Comparison of ENCODE assay signal across 9 mouse cellular contexts in the genomic region with DNA sequence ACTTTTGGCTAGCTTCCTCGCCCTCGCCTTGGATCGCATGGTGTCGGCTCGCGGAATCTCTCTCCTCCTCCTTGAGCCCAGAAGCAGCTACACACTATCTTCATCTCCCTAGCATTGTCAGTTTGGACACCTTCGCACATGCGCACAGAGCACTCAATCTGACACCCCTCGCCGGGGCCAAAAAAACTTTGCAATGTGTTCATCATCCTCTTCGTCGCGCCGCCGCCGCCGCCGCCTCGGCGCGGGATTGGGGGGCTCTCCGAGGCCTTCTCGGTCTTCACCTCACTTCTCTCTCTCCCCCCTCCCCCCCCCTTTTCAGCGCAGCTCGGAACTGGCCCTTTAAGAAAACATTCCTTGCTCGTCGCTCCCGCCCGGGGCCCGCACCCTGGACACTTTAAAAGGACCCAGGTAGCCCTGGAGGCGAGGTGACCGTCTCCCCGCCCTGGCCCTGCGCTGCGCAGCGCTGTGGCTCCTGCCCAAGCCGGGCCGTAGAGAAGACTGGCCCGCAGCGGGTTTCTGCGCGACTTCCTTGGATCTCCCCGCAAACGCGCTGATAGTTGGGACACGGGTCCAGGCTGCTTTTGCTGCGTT. TPM values are rescaled to one million over a fixed set of nuclear protein-coding genes. Genes with fewer than 3 reads are reported as not detected.
DNase-seq lines count a peak whose midpoint lies in the region; ATAC-seq and TF ChIP-seq lines count a peak whose summit lies in the region.
"Had no signal": no experiment of that assay in that cellular context is flagged by ENCODE, and none has a peak within 500 bp of the region (broad histone marks: within the 10 kb centered on the region; RNA-seq: fewer than 3 reads in every experiment).

A gene (minus strand): TSS at position 153 of the 591 bp plus-strand sequence.

- peak within 1 kb of the TSS; percentile 46 for H3K4me3 ChIP-seq in forebrain, postnatal 0 days (ENCODE audit: low read depth, low read length)
- H3K4me3 ChIP-seq in intestine, embryonic 14.5 days (ENCODE audit: low read depth, low read length) = peak within 1 kb of the TSS; percentile 58
- peak within 1 kb of the TSS; percentile 37 to 43 for H3K4me3 ChIP-seq in liver, embryonic 14.5 days (ENCODE audit: insufficient read depth in 1 of 2, low read depth in 2 of 2, low read length in 2 of 2)
- peak within 1 kb of the TSS; percentile 36 for H3K4me3 ChIP-seq in neural tube, embryonic 14.5 days (ENCODE audit: low read depth, low read length)

- intact Hi-C loops in gastrocnemius, postnatal 36 days (cut with DNase I) = loop anchor here (5.0 kb wide), 1 partner anchor 190 kb away; no protein-coding TSS in a partner anchor

- DNase-seq in layer of hippocampus, adult 8-10 months (ENCODE audit: low spot score in 2 of 2) = peak in 1 of 2 experiments; percentile 16
- no peak for DNase-seq in layer of hippocampus, adult 9-11 months
- DNase-seq in adrenal gland, postnatal 14 days = peak; percentile 46
- DNase-seq in forebrain, postnatal 0 days = peak; percentile 74
- DNase-seq in intestine, embryonic 14.5 days (ENCODE audit: low spot score) = peak; percentile 86
- peak in 1 of 3 experiments; percentile 22 for DNase-seq in liver, embryonic 14.5 days (ENCODE audit: low read depth in 3 of 3, low spot score in 3 of 3)
- no peak for DNase-seq in gastrocnemius, postnatal 36 days

- peak within 1 kb of the TSS; percentile 82 for H3K27ac ChIP-seq in forebrain, postnatal 0 days (ENCODE audit: low read depth, low read length)
- peak within 1 kb of the TSS; percentile 73 for H3K27ac ChIP-seq in intestine, embryonic 14.5 days (ENCODE audit: low read depth)
- H3K27ac ChIP-seq in liver, embryonic 14.5 days = no peak within 1 kb of the TSS
- H3K27ac ChIP-seq in neural tube, embryonic 14.5 days (ENCODE audit: low read depth, low read length) = peak within 1 kb of the TSS; percentile 57

- peaks cover 41% of the 10 kb centered on the region for H3K27me3 ChIP-seq in forebrain, postnatal 0 days (ENCODE audit: insufficient read depth, low read length)
- peaks cover 86% of the 10 kb centered on the region for H3K27me3 ChIP-seq in intestine, embryonic 14.5 days (replicated peaks; ENCODE audit: control insufficient read depth, insufficient read depth, low read length)
- peaks cover 96% of the 10 kb centered on the region for H3K27me3 ChIP-seq in liver, embryonic 14.5 days (ENCODE audit: control insufficient read depth, insufficient read depth, low read length)
- peaks cover 38% of the 10 kb centered on the region for H3K27me3 ChIP-seq in neural tube, embryonic 14.5 days (ENCODE audit: control insufficient read depth, insufficient read depth, low read length)

- WGBS in forebrain, postnatal 0 days = under 1% methylated on average over 47 of the region's 47 CpGs
- WGBS in intestine, embryonic 14.5 days = 1% methylated on average over 44 of the region's 47 CpGs
- 1% methylated on average over 47 of the region's 47 CpGs for WGBS in liver, embryonic 14.5 days (ENCODE audit: insufficient replicate concordance)
- WGBS in neural tube, embryonic 14.5 days = under 1% methylated on average over 47 of the region's 47 CpGs

- no peak for TF ChIP-seq CTCF in forebrain, postnatal 0 days (IDR thresholded peaks at IDR 0.05; ENCODE audit: low read depth)
- TF ChIP-seq CTCF in liver, embryonic 14.5 days (IDR thresholded peaks at IDR 0.05; ENCODE audit: low read depth) = no peak

- ATAC-seq in forebrain, postnatal 0 days = peak; percentile 37; the same call in 1 of the 2 replicates
- peak; percentile 72 for ATAC-seq in intestine, embryonic 14.5 days (replicated peaks; ENCODE audit: low FRiP score, low TSS enrichment, low read depth)
- peak; percentile 22; the same call in 1 of the 2 replicates for ATAC-seq in liver, embryonic 14.5 days (ENCODE audit: insufficient read depth)
- peak; percentile 20; the same call in 1 of the 2 replicates for ATAC-seq in neural tube, embryonic 14.5 days (ENCODE audit: low read depth)

- no peak for TF ChIP-seq EP300 in liver, embryonic 14.5 days (IDR thresholded peaks at IDR 0.05; ENCODE audit: low read depth)

- H3K9me3 ChIP-seq in forebrain, postnatal 0 days (ENCODE audit: low read length) = no peaks in the 10 kb centered on the region
- no peaks in the 10 kb centered on the region for H3K9me3 ChIP-seq in intestine, embryonic 14.5 days (ENCODE audit: control insufficient read depth, low read length)
- no peaks in the 10 kb centered on the region for H3K9me3 ChIP-seq in liver, embryonic 14.5 days (ENCODE audit: control insufficient read depth, low read length)
- H3K9me3 ChIP-seq in neural tube, embryonic 14.5 days (ENCODE audit: control insufficient read depth, low read length) = no peaks in the 10 kb centered on the region

- peak within 1 kb of the TSS; percentile 51 for H3K9ac ChIP-seq in forebrain, postnatal 0 days
- peak within 1 kb of the TSS; percentile 60 for H3K9ac ChIP-seq in intestine, embryonic 14.5 days (ENCODE audit: low read length)
- peak within 1 kb of the TSS; percentile 2 for H3K9ac ChIP-seq in liver, embryonic 14.5 days (replicated peaks)
- peak within 1 kb of the TSS; percentile 50 for H3K9ac ChIP-seq in neural tube, embryonic 14.5 days (replicated peaks; ENCODE audit: low read depth, low read length)

- H3K4me2 ChIP-seq in forebrain, postnatal 0 days (ENCODE audit: low read depth) = peak within 1 kb of the TSS; percentile 61
- peak within 1 kb of the TSS; percentile 87 for H3K4me2 ChIP-seq in intestine, embryonic 14.5 days (ENCODE audit: low read length)
- peak within 1 kb of the TSS; percentile 61 for H3K4me2 ChIP-seq in liver, embryonic 14.5 days (ENCODE audit: low read depth)
- peak within 1 kb of the TSS; percentile 50 for H3K4me2 ChIP-seq in neural tube, embryonic 14.5 days (ENCODE audit: low read depth, low read length)

- no peaks in the 10 kb centered on the region; the same call in 1 of the 2 replicates for H3K4me1 ChIP-seq in forebrain, postnatal 0 days (ENCODE audit: insufficient read depth)
- H3K4me1 ChIP-seq in intestine, embryonic 14.5 days (replicated peaks; ENCODE audit: control insufficient read depth, insufficient read depth, low read length) = peaks cover 18% of the 10 kb centered on the region
- H3K4me1 ChIP-seq in liver, embryonic 14.5 days (replicated peaks; ENCODE audit: control insufficient read depth in 2 of 2, insufficient read depth in 2 of 2, low read length in 1 of 2) = no peaks in the 10 kb centered on the region
- peaks cover 10% of the 10 kb centered on the region; the same call in 1 of the 2 replicates for H3K4me1 ChIP-seq in neural tube, embryonic 14.5 days (ENCODE audit: control insufficient read depth, insufficient read depth, low read length)

- H3K36me3 ChIP-seq in forebrain, postnatal 0 days (ENCODE audit: insufficient read depth) = no peaks in the 10 kb centered on the region
- no peaks in the 10 kb centered on the region for H3K36me3 ChIP-seq in intestine, embryonic 14.5 days (ENCODE audit: control insufficient read depth, insufficient read depth, low read length)
- no peaks in the 10 kb centered on the region for H3K36me3 ChIP-seq in liver, embryonic 14.5 days (replicated peaks; ENCODE audit: control insufficient read depth, insufficient read depth, low read depth)
- no peaks in the 10 kb centered on the region for H3K36me3 ChIP-seq in neural tube, embryonic 14.5 days (ENCODE audit: control insufficient read depth, insufficient read depth, low read length)

RNA-seq across cellular contexts. Expression of the gene that starts here (rescaled TPM):
- 10 to 100 TPM in 3 of 4 experiments, 1 to 10 TPM in 1; 9.3 to 15.5 (median 13.9) TPM for total RNA-seq in layer of hippocampus, adult 8-10 months (2022)
- 10.2 and 12.7 TPM in 2 replicates for total RNA-seq in adrenal gland, postnatal 14 days (2021)
- 9.8 and 10.7 TPM in 2 replicates for total RNA-seq in forebrain, postnatal 0 days (2014; rRNA removed)
- polyA plus RNA-seq in forebrain, postnatal 0 days (2015; fragmentation: Nextera tagmentation; extraction: Ambion mirVana) = 7.8 and 16.3 TPM in 2 replicates
- polyA plus RNA-seq in intestine, embryonic 14.5 days (2014; fragmentation: Nextera tagmentation; extraction: Ambion mirVana) = 14.2 and 19.7 TPM in 2 replicates
- polyA plus RNA-seq in liver, embryonic 14.5 days (2012; rRNA removed) = 0.69 and 0.70 TPM in 2 replicates
- 0.86 and 1.6 TPM in 2 replicates for polyA plus RNA-seq in liver, embryonic 14.5 days (2014; fragmentation: Nextera tagmentation; extraction: Ambion mirVana)
- 4.6 and 5.7 TPM in 2 replicates for polyA plus RNA-seq in neural tube, embryonic 14.5 days (2014; fragmentation: Nextera tagmentation; extraction: Ambion mirVana)
- 1 to 10 TPM; 1.3 to 2.4 TPM for total RNA-seq in gastrocnemius, postnatal 36 days (2021)
- total RNA-seq: MEL had no signal

Comparison
In these comparisons a context has a peak if more than half of its experiments do, and no peak if none do; other contexts are left out.
1. DNase-seq: peak in adrenal gland, postnatal 14 days (single experiment), forebrain, postnatal 0 days (single experiment) and intestine, embryonic 14.5 days (single experiment); none in layer of hippocampus, adult 9-11 months (single experiment) and gastrocnemius, postnatal 36 days (0 of 2).
2. ATAC-seq: peak in every context shown above with its lines; median percentile 72 in intestine, embryonic 14.5 days; 37 in forebrain, postnatal 0 days; 22 in liver, embryonic 14.5 days; 20 in neural tube, embryonic 14.5 days.
3. H3K9ac ChIP-seq: peak in every context shown above with its lines; median percentile 60 in intestine, embryonic 14.5 days; 51 in forebrain, postnatal 0 days; 50 in neural tube, embryonic 14.5 days; 2 in liver, embryonic 14.5 days.
4. Peak in every context shown above with its lines, with median percentiles within 50 percentile points of each other: H3K4me2 ChIP-seq and H3K4me3 ChIP-seq.